Mouse (Mus musculus) bone marrow, adult 2 months (tissue): ENCODE measurements around the gene Plch2.

Source experiments
- CTCF ChIP-seq: fragments of 200-500 bp; IDR thresholded peaks from 2 replicates; pipeline ENCODE4 v1.5.1; 2011; ENCODE audit warnings: low read length, control low read depth; ENCODE audit not compliant: control insufficient read depth, insufficient read depth
- POLR2A ChIP-seq: fragments of 200-500 bp; IDR thresholded peaks from 2 replicates; pipeline ENCODE4 v1.6.1; 2011; ENCODE audit warnings: low read depth, mild to moderate bottlenecking, control low read depth, low read length, borderline replicate concordance; ENCODE audit not compliant: control insufficient read depth

DNA sequence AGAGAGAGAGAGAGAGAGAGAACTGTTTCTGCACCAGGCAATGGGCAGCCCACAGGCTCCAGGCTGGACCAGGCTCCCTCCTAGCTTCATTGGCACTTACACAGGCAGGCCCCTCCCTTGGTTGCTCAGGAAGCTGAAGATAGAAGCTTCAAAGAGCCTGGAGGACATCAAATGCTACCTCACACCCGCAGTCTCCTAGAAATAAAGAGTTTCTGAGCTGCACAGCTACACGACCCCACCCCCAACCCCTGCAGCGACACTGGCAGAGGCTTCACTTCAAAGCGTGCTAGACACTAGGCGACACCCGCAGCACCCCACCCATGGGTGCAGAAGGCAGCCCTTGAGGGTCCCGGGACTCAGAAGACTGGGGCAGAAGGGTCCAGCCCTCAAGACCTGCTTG lies 6.5 kb downstream of the Plch2 start:
- TF ChIP-seq CTCF (no peak), POLR2A (no peak)
